Mouse (Mus musculus): ENCODE data around the gene Syn2. TPM values are rescaled to one million over a fixed set of nuclear protein-coding genes. Genes with fewer than 3 reads are reported as not detected.
A peak's percentile ranks its signal among the peaks of the same experiment; 100 is the strongest.

Gene Syn2
- polyA plus RNA-seq, 1 experiment from 2014 or later: 55.9 TPM

DNA sequence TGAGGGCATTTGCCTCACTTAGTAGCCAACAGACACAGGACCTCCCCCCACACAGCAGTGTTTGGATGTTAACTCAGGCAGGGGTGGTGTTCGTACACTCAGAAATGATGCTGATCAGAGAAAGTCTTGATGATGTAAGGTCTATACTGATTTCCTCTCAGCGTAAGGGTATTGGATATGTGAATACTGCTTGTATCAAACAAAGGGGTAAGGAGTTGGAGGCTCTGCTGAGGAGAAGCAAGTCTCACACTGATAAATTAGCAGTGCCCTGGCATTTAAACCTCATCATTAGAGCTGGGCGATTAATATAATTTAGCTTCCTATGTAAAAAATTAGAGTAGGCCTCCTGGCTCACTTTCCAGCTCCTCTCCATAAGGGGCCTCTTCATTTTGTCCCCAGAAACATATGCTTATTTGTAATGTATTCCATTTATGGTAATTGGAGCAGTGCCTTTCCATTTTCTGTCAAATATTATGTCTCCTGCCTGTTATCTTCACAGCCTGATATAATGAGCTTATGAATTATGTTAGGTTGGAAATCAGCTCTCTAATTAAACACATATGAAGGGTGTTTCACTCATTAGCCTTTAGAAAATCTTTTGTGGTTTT, 31.3 kb downstream of the Syn2 start:
- H3K4me3 ChIP-seq (ENCODE audit: low read length): no peak overlapping the region
- WGBS: 65% methylated on average over 3 of the region's 3 CpGs
- H3K27me3 ChIP-seq (replicated peaks; ENCODE audit: control insufficient read depth, insufficient read depth, low read length): no peaks in the 10 kb centered on the region
- no peaks in the 10 kb centered on the region for H3K36me3 ChIP-seq (ENCODE audit: control insufficient read depth, insufficient read depth, low read length)
- H3K27ac ChIP-seq (ENCODE audit: low read depth, low read length): no peak overlapping the region
- peak; percentile 45; the same call in 1 of the 2 replicates for ATAC-seq
- H3K4me2 ChIP-seq (ENCODE audit: low read length): no peak overlapping the region
- no peak overlapping the region for H3K9ac ChIP-seq (ENCODE audit: low read depth, low read length)
- H3K4me1 ChIP-seq (ENCODE audit: control insufficient read depth, insufficient read depth, low read depth, low read length): no peaks in the 10 kb centered on the region
- no peaks in the 10 kb centered on the region for H3K9me3 ChIP-seq (ENCODE audit: control insufficient read depth, low read length)

DNA sequence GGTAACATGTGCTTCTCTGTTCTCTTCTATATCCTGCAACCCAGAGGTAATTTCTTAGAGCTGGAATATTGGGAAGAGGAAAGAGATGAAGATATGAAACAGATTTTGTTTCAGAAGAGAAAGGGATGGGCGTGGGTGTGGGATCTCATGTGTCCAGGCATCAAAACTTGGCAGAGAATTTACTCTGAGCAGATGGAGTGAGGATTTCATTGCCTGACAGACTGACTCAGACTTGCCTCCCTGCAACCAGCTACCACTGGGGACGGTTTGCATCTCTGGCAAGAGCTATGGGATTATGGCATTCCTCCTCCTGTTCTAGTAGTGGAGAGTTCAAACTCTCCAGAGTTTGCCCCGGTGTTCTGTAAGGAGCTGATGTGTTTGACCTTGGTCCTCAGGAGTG, 34.2 kb downstream of the Syn2 start:
- Histone ChIP-seq H3K4me3 (ENCODE audit: low read length) (no peak overlapping the region), H3K27me3 (replicated peaks; ENCODE audit: control insufficient read depth, insufficient read depth, low read length) (no peaks in the 10 kb centered on the region), H3K36me3 (ENCODE audit: control insufficient read depth, insufficient read depth, low read length) (no peaks in the 10 kb centered on the region), H3K4me1 (ENCODE audit: control insufficient read depth, insufficient read depth, low read depth, low read length) (no peaks in the 10 kb centered on the region), H3K4me2 (ENCODE audit: low read length) (no peak overlapping the region), H3K9me3 (ENCODE audit: control insufficient read depth, low read length) (no peaks in the 10 kb centered on the region), H3K27ac (ENCODE audit: low read depth, low read length) (no peak overlapping the region), H3K9ac (ENCODE audit: low read depth, low read length) (no peak overlapping the region)
- WGBS: 63% methylated on average over 3 of the region's 3 CpGs
- ATAC-seq: no peak

DNA sequence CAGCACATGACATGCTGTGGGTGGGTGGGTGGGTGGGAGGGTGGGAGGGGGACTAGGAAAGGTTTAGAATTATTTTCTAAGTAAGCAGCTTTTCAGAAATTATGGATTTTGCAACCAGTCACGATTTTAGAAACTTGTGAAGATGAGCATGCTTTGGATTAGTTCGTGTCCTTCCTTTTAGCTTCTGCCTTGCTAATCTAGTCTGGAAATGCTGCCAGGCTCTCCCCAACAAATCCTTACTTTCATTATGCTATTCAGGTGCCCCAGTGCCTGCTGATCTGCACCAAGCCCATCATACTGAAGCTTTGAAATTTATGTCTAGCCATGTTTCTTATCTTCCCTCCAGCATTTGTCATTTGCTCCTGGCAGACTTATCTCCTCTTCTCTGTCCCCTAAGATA, 34.8 kb downstream of the Syn2 start:
- no peaks in the 10 kb centered on the region for H3K9me3 ChIP-seq (ENCODE audit: control insufficient read depth, low read length)
- H3K4me2 ChIP-seq (ENCODE audit: low read length): no peak overlapping the region
- no peaks in the 10 kb centered on the region for H3K4me1 ChIP-seq (ENCODE audit: control insufficient read depth, insufficient read depth, low read depth, low read length)
- H3K27ac ChIP-seq (ENCODE audit: low read depth, low read length): no peak overlapping the region
- no peaks in the 10 kb centered on the region for H3K27me3 ChIP-seq (replicated peaks; ENCODE audit: control insufficient read depth, insufficient read depth, low read length)
- WGBS: 84% methylated on average over 2 of the region's 2 CpGs
- H3K4me3 ChIP-seq (ENCODE audit: low read length): no peak overlapping the region
- H3K9ac ChIP-seq (ENCODE audit: low read depth, low read length): no peak overlapping the region
- no peaks in the 10 kb centered on the region for H3K36me3 ChIP-seq (ENCODE audit: control insufficient read depth, insufficient read depth, low read length)
- no peak for ATAC-seq

DNA sequence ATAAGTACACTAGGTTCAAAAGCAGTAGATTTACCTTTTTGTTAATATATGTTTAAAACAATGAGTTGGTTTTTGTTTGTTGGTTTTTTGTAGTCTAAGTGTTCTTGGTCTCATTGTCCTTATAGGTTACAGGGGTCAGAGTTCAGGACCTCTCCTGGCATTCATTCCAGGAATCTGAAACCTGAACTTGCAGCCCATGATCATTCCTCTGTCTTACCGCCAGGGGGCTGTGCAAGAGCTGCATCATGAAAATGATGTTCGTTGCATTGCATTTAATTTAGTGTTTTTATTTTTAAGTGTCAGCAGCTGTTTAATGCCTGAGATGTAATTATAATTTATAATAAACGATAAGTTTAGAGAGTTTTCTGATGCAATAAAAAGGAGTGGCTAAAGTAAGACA, 40.1 kb downstream of the Syn2 start:
- H3K27ac ChIP-seq (ENCODE audit: low read depth, low read length): no peak overlapping the region
- 32% methylated on average over 3 of the region's 3 CpGs for WGBS
- no peaks in the 10 kb centered on the region for H3K27me3 ChIP-seq (replicated peaks; ENCODE audit: control insufficient read depth, insufficient read depth, low read length)
- H3K4me2 ChIP-seq (ENCODE audit: low read length): no peak overlapping the region
- no peak overlapping the region for H3K9ac ChIP-seq (ENCODE audit: low read depth, low read length)
- no peak for ATAC-seq
- H3K4me3 ChIP-seq (ENCODE audit: low read length): no peak overlapping the region
- H3K36me3 ChIP-seq (ENCODE audit: control insufficient read depth, insufficient read depth, low read length): no peaks in the 10 kb centered on the region
- no peaks in the 10 kb centered on the region for H3K9me3 ChIP-seq (ENCODE audit: control insufficient read depth, low read length)
- no peaks in the 10 kb centered on the region for H3K4me1 ChIP-seq (ENCODE audit: control insufficient read depth, insufficient read depth, low read depth, low read length)

DNA sequence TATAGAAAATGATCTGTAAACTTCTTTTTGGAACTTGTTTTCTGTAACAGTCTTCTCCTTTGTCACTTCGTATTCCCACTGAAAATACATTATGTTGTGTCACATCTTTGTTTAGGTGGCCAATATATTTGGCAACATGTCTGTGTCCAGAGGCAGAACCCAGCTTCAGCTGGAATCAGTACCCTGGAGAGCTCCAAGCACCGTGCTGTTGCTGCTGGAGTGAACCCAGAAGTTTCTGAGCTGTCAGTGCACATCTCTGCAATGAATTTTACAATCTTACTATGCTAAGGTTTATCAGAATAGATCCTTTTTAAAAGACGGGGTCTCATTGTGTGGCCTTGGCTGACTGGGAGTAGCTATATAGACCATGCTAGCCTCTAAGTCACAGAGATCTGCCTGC, 44.1 kb downstream of the Syn2 start:
- Histone ChIP-seq H3K4me3 (ENCODE audit: low read length) (no peak overlapping the region), H3K36me3 (ENCODE audit: control insufficient read depth, insufficient read depth, low read length) (no peaks in the 10 kb centered on the region), H3K9ac (ENCODE audit: low read depth, low read length) (no peak overlapping the region), H3K27me3 (replicated peaks; ENCODE audit: control insufficient read depth, insufficient read depth, low read length) (no peaks in the 10 kb centered on the region), H3K9me3 (ENCODE audit: control insufficient read depth, low read length) (no peaks in the 10 kb centered on the region), H3K4me1 (ENCODE audit: control insufficient read depth, insufficient read depth, low read depth, low read length) (no peaks in the 10 kb centered on the region), H3K27ac (ENCODE audit: low read depth, low read length) (no peak overlapping the region), H3K4me2 (ENCODE audit: low read length) (no peak overlapping the region)
- 41% methylated on average over 3 of the region's 3 CpGs for WGBS
- no peak for ATAC-seq

DNA sequence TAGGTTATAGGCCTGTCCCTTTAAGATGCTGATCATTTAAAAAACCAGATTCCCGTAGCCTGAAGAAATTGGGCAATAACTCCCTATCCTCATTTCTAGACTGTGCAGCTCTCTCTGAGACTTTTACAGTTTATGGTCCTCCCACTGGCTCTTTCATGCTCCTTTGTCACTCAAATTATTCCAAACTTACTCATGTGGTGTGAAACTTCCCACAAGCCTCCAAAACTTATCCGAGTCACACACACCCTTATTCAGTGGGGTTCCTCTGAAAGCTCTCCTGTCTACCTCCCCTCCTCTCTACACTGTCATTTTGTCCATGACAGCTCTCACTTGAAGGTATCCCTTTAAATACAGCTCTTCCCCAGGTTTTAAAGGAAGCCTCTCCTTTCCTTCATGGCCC, 46.4 kb downstream of the Syn2 start:
- Histone ChIP-seq H3K9ac (ENCODE audit: low read depth, low read length) (no peak overlapping the region), H3K9me3 (ENCODE audit: control insufficient read depth, low read length) (no peaks in the 10 kb centered on the region), H3K4me1 (ENCODE audit: control insufficient read depth, insufficient read depth, low read depth, low read length) (no peaks in the 10 kb centered on the region), H3K36me3 (ENCODE audit: control insufficient read depth, insufficient read depth, low read length) (no peaks in the 10 kb centered on the region), H3K4me2 (ENCODE audit: low read length) (no peak overlapping the region), H3K27ac (ENCODE audit: low read depth, low read length) (no peak overlapping the region), H3K4me3 (ENCODE audit: low read length) (no peak overlapping the region), H3K27me3 (replicated peaks; ENCODE audit: control insufficient read depth, insufficient read depth, low read length) (no peaks in the 10 kb centered on the region)
- no peak for ATAC-seq
- 70% methylated on average over 2 of the region's 2 CpGs for WGBS

DNA sequence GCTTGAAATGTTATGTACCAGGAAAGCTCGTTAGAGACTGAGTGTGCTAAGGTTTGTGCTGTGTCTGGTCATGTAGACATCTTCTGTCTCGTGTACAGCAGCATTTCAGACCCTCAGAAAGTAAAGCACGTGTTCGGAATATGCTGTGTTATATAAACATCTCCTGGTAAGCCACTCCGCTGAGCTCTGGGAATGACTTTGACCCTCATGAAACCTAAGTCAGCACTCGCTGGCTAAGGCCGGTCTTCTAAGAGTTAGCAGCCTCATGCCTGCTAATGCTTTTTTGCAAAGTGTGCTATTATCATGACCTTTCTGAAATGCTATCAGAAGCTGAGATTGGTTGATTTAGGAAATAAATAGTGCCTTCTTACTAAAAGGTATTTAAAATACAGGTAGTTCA, 56.4 kb downstream of the Syn2 start:
- H3K4me3 ChIP-seq (ENCODE audit: low read length): no peak overlapping the region
- no peak overlapping the region for H3K9ac ChIP-seq (ENCODE audit: low read depth, low read length)
- no peaks in the 10 kb centered on the region for H3K36me3 ChIP-seq (ENCODE audit: control insufficient read depth, insufficient read depth, low read length)
- no peaks in the 10 kb centered on the region for H3K9me3 ChIP-seq (ENCODE audit: control insufficient read depth, low read length)
- H3K4me1 ChIP-seq (ENCODE audit: control insufficient read depth, insufficient read depth, low read depth, low read length): no peaks in the 10 kb centered on the region
- H3K27me3 ChIP-seq (replicated peaks; ENCODE audit: control insufficient read depth, insufficient read depth, low read length): no peaks in the 10 kb centered on the region
- ATAC-seq: no peak
- no peak overlapping the region for H3K27ac ChIP-seq (ENCODE audit: low read depth, low read length)
- no peak overlapping the region for H3K4me2 ChIP-seq (ENCODE audit: low read length)
- 80% methylated on average over 7 of the region's 7 CpGs for WGBS

DNA sequence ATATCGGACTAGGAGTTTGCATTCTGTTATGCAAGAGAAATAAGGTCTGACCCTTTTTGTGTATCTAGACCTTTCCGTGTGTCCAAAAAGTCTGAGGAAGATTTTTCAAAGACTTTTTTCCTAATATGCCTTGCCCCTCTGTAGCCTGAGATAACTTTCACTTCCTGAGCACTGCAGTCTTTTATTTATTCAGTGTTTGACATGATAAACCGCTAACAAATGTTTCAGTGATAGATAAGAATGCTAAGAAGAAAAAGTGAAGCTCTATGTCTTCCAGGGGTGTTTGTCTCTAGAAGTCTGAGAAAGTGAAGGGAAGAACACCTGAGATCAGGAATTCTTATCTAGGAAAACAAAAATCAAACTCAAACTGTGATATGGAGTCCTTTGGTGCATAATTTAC, 66.1 kb downstream of the Syn2 start:
- 84% methylated on average over 3 of the region's 3 CpGs for WGBS
- ATAC-seq: no peak
- Histone ChIP-seq H3K27ac (ENCODE audit: low read depth, low read length) (no peak overlapping the region), H3K27me3 (replicated peaks; ENCODE audit: control insufficient read depth, insufficient read depth, low read length) (no peaks in the 10 kb centered on the region), H3K9me3 (ENCODE audit: control insufficient read depth, low read length) (no peaks in the 10 kb centered on the region), H3K9ac (ENCODE audit: low read depth, low read length) (no peak overlapping the region), H3K4me2 (ENCODE audit: low read length) (no peak overlapping the region), H3K4me3 (ENCODE audit: low read length) (no peak overlapping the region), H3K4me1 (ENCODE audit: control insufficient read depth, insufficient read depth, low read depth, low read length) (no peaks in the 10 kb centered on the region), H3K36me3 (ENCODE audit: control insufficient read depth, insufficient read depth, low read length) (no peaks in the 10 kb centered on the region)

DNA sequence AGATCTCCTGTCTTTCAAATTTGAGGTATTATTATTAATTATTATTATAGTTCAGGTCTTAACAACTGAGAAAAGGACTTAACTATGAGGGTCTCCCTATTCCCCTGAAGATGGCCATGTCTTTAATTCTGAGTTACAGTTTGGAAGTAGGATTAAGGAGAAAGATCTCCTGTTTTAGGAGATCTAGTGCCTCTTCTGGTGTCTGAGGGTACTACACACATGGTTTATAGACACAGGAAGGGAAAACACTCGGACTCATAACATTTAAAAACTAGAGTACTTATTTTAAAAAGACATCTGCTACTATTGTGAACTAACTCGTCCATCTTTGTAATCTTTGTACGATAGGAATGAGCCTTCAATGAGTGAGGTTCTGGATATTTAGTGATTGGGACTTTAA, 68.3 kb downstream of the Syn2 start:
- 79% methylated on average over 3 of the region's 3 CpGs for WGBS
- H3K4me2 ChIP-seq (ENCODE audit: low read length): no peak overlapping the region
- H3K27me3 ChIP-seq (replicated peaks; ENCODE audit: control insufficient read depth, insufficient read depth, low read length): no peaks in the 10 kb centered on the region
- no peak for ATAC-seq
- no peak overlapping the region for H3K27ac ChIP-seq (ENCODE audit: low read depth, low read length)
- H3K4me1 ChIP-seq (ENCODE audit: control insufficient read depth, insufficient read depth, low read depth, low read length): no peaks in the 10 kb centered on the region
- no peak overlapping the region for H3K4me3 ChIP-seq (ENCODE audit: low read length)
- no peak overlapping the region for H3K9ac ChIP-seq (ENCODE audit: low read depth, low read length)
- no peaks in the 10 kb centered on the region for H3K9me3 ChIP-seq (ENCODE audit: control insufficient read depth, low read length)
- H3K36me3 ChIP-seq (ENCODE audit: control insufficient read depth, insufficient read depth, low read length): no peaks in the 10 kb centered on the region

DNA sequence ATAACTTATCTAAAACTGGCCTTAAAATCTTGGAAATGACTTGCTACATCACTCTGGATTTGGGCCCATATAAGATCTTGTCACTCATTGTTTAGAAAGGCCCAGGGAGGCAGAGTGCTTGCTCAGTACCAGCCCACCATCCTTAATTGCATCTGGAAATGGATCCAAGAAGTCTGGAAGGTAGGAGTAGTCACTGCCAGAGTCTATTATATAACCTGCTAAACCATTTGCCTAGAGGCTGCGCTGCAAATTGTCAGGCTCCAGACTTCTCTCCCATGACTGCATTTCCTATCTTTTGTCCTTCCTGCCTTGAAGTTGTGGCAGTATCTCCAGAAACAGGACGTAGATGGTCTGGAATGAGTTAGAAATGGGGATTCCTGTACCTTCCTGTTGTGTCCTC, 75.5 kb downstream of the Syn2 start:
- H3K4me3 ChIP-seq (ENCODE audit: low read length): no peak overlapping the region
- ATAC-seq: no peak
- H3K27ac ChIP-seq (ENCODE audit: low read depth, low read length): no peak overlapping the region
- H3K4me2 ChIP-seq (ENCODE audit: low read length): no peak overlapping the region
- H3K27me3 ChIP-seq (replicated peaks; ENCODE audit: control insufficient read depth, insufficient read depth, low read length): no peaks in the 10 kb centered on the region
- 78% methylated on average over 2 of the region's 2 CpGs for WGBS
- H3K9ac ChIP-seq (ENCODE audit: low read depth, low read length): no peak overlapping the region
- H3K9me3 ChIP-seq (ENCODE audit: control insufficient read depth, low read length): no peaks in the 10 kb centered on the region
- H3K36me3 ChIP-seq (ENCODE audit: control insufficient read depth, insufficient read depth, low read length): no peaks in the 10 kb centered on the region
- no peaks in the 10 kb centered on the region for H3K4me1 ChIP-seq (ENCODE audit: control insufficient read depth, insufficient read depth, low read depth, low read length)
